Mouse (Mus musculus) liver, embryonic 12.5 days (tissue): ENCODE measurements around the gene Ugt1a8. TPM values are rescaled to one million over a fixed set of nuclear protein-coding genes. Genes with fewer than 3 reads are reported as not detected.
"Not testable (repeated sequence)": the region's sequence is repeated elsewhere in the genome, so short reads cannot be mapped to it uniquely, and the experiment has no call there.

ENCODE experiments used
- ATAC-seq: fragments of 200-750 bp; cut with Nextera tagmentation; 2 replicates; pipeline ENCODE4 v1.8.0; 2017; ENCODE audit warnings: moderate number of reproducible peaks, mild to moderate bottlenecking, moderate library complexity
- H3K27ac ChIP-seq: fragments of 300-500 bp; sonication (generic); 2 replicates; pipeline ENCODE4 v1.5.1; 2016; ENCODE audit warnings: mild to moderate bottlenecking
- H3K27me3 ChIP-seq: fragments of 300-500 bp; sonication (generic); replicated peaks from 2 replicates; pipeline ENCODE4 v1.6.1; 2016; ENCODE audit warnings: mild to moderate bottlenecking, moderate library complexity
- H3K36me3 ChIP-seq: fragments of 300-500 bp; sonication (generic); 2 replicates; pipeline ENCODE4 v1.6.1; 2016; ENCODE audit warnings: mild to moderate bottlenecking, moderate library complexity
- H3K4me1 ChIP-seq: fragments of 300-500 bp; sonication (generic); 2 replicates; pipeline ENCODE4 v1.6.1; 2016
- H3K4me2 ChIP-seq: fragments of 300-500 bp; sonication (generic); 2 replicates; pipeline ENCODE4 v1.6.1; 2016; ENCODE audit warnings: mild to moderate bottlenecking, moderate library complexity
- H3K4me3 ChIP-seq: fragments of 300-500 bp; sonication (generic); 2 replicates; pipeline ENCODE4 v1.5.1; 2016; ENCODE audit warnings: mild to moderate bottlenecking, moderate library complexity
- H3K9ac ChIP-seq: fragments of 300-500 bp; sonication (generic); 2 replicates; pipeline ENCODE4 v1.6.1; 2016; ENCODE audit warnings: mild to moderate bottlenecking, moderate library complexity
- H3K9me3 ChIP-seq: fragments of 300-500 bp; sonication (generic); replicated peaks from 2 replicates; pipeline ENCODE4 v1.6.1; 2016; ENCODE audit warnings: mild to moderate bottlenecking, moderate library complexity
- WGBS: fragments of 180-500 bp; shearing (Covaris S2); methylation state at CpG from one replicate; pipeline ENCODE4 v1.1.7; 2016; ENCODE audit not compliant: insufficient replicate concordance; 5-methylcytosine and 5-hydroxymethylcytosine counted together
- polyA plus RNA-seq: library from polyadenylated mRNA; unstranded; fragments of >200 nt; fragmentation: Nextera tagmentation; extraction: Ambion mirVana; gene quantifications from 2 replicates; pipeline ENCODE4 v1.2.1, GENCODE M21; 2016

Gene Ugt1a8
- polyA plus RNA-seq, 1 experiment from 2014 or later: not detected

DNA sequence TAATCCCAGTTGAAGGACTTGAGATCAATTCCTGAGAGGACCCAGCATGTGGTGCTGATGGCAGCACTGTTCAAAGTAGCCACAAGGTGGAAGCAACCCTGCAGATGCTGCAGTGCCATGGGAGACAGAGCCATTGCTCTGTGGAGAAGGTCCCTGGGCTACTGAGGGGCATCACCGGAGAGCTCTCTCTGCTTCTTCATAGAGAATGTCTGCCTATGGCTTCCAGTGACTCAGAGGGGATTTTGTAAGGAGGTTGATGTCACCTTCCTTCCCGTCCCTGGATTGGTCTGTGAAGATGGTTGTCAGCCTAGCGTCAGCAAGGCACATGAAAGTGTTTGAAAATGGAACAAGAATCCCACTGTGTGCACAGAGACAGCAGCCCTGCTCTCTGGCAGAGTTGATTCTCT is 6.7 kb downstream of the Ugt1a8 start:
- not testable (repeated sequence) for ATAC-seq, H3K9me3 ChIP-seq, H3K4me3 ChIP-seq, H3K4me1 ChIP-seq, H3K9ac ChIP-seq, H3K4me2 ChIP-seq, H3K27me3 ChIP-seq, H3K36me3 ChIP-seq
- 42% methylated on average over 3 of the region's 3 CpGs for WGBS
- H3K27ac ChIP-seq: peak overlapping the region; percentile 51; the same call in 1 of the 2 replicates

DNA sequence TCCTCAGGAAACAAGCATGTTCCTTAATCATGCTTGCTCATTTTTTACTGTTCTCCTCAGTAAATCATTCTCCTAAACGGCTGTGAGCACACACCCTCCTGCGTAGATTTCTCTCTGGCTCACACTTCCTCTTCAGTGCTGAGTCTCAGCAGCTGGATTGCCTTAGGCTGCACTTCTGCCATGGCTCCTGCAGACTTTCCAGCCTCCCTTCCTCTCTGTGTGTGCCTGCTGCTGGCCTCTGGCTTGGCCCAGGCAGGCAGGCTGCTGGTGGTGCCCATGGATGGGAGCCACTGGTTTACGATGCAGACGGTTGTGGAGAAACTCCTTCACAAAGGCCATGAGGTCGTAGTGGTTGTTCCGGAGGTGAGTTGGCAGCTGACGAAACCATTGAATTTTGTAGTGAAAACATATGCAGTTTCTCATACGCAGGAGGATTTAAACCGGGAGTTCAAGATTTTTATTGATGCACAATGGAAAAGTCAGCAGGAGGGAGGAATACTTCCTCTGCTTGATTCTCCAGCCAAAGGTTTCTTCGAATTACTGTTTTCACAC is 7.4 kb downstream of the Ugt1a8 start, which contains the start of gene Ugt1a7c:
Gene Ugt1a7c (plus strand): TSS at position 122 of the 552 bp plus-strand sequence.
- no peaks in the 10 kb centered on the region for H3K27me3 ChIP-seq
- WGBS: 46% methylated on average over 10 of the region's 10 CpGs
- ATAC-seq: no peak
- H3K9me3 ChIP-seq: no peaks in the 10 kb centered on the region
- H3K36me3 ChIP-seq: no peaks in the 10 kb centered on the region
- no peak within 1 kb of the TSS for H3K9ac ChIP-seq
- no peak within 1 kb of the TSS for H3K4me2 ChIP-seq
- H3K4me3 ChIP-seq: no peak within 1 kb of the TSS
- H3K27ac ChIP-seq: peak within 1 kb of the TSS; percentile 51; the same call in 1 of the 2 replicates
- H3K4me1 ChIP-seq: no peaks in the 10 kb centered on the region

DNA sequence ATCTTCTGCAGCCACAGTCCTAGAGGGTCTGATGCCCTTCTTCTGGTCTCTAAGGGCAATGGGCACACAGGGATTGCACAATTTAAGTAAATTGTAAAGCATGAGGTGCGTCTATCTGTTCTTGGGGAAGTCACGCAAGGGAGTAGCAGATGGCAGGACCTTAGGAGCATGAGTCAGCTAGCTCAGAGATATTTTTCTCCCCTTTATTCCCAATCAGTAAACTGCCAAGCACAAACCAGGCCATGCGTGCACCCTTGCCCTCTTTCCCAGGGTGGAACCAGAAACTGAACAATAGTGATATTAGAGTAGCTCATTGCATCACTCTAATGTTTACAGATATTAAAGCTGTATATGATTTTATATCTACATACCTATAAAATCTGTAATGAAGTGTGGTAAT is 10.9 kb downstream of the Ugt1a8 start:
- H3K27me3 ChIP-seq, ATAC-seq, H3K9ac ChIP-seq, H3K27ac ChIP-seq, H3K4me3 ChIP-seq, H3K4me1 ChIP-seq, H3K36me3 ChIP-seq, H3K9me3 ChIP-seq, H3K4me2 ChIP-seq: not testable (repeated sequence)
- 49% methylated on average over 3 of the region's 3 CpGs for WGBS

DNA sequence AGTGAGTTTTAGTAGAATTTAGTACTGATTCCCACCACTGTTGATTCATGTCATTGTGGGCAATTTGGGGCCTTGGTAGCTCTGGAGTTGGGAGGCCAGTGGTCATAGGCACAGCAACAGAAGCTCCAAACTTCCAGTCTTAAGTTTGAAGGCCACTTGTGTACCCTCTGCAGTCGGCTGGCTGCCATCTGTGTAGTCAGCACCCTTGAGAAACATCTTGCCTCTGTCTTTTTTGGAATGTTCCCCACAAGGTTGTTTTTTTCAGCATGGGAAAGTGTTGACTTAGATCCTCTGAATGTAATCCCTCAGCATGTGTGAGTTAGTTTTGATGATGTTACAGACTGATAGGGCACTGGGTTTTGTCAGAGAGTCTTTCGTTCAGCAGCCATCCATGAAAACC is 12.1 kb downstream of the Ugt1a8 start:
- not testable (repeated sequence) for H3K4me1 ChIP-seq, ATAC-seq, H3K9me3 ChIP-seq, H3K4me3 ChIP-seq, H3K36me3 ChIP-seq, H3K4me2 ChIP-seq, H3K27ac ChIP-seq, H3K27me3 ChIP-seq, H3K9ac ChIP-seq
- 61% methylated on average over 2 of the region's 2 CpGs for WGBS

DNA sequence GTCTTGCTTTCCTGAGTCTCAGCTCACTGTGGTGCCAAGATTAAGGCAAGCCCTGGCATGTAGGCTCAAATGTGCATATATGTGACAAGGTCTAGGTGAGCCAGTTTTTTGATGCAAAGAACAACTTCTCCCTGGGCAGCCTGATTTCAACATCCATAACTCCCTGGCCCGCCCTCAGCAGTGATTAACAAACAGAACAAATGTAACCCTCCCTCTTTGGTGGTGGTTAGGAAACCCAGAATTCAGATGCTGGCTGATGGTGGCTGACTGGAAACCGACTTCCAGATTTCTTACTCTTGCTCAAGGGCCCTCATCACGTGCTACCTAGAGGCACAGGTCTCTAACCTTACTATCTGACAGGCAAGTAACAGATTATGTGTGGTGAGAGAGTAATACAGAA is 15.4 kb downstream of the Ugt1a8 start, which contains the start of gene Ugt1a6b:
Gene Ugt1a6b (plus strand): TSS at position 234 of the 400 bp plus-strand sequence.
- not testable (repeated sequence) for H3K4me3 ChIP-seq, H3K4me2 ChIP-seq, H3K4me1 ChIP-seq, H3K36me3 ChIP-seq, H3K27me3 ChIP-seq, H3K27ac ChIP-seq, H3K9ac ChIP-seq, ATAC-seq, H3K9me3 ChIP-seq
- WGBS: 13% methylated on average over 3 of the region's 3 CpGs

DNA sequence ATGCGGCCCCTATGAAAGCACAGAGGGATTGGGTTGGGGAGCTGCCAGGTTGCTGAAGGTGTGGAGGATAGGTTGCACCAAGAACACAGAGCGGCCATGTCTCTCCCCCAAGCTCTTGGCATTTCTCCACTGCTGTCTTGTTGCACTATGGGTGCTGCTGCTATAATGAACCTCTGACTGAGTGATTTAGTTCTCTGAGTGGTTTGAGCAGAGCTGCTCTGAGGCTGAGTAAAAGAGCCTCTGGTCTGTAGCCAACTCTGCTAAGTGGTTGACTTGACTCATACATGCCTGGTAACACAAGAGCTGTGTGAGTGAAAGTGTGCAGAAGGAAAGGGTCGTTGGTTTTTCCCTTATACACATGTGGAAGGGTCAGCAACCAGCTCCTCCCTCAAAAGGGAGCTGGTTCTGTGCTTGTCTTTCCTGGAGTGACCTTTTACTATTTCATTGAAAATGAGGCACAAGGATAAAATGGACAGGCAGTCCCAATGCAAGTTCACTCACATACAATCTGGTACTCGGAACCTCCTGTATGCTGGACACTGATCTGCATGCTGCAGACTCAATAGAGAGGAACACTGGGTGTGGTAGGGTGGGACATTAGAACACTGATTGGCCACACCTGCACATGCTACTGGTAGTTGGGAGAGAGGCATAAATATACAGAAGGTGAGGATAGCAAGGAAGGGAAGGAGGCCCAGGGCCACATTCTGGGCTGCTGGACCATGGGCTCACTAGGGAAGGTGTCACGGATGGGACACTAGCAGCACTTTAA is 16.3 kb downstream of the Ugt1a8 start:
- H3K4me3 ChIP-seq, H3K4me2 ChIP-seq, ATAC-seq, H3K9me3 ChIP-seq, H3K9ac ChIP-seq, H3K36me3 ChIP-seq, H3K27ac ChIP-seq, H3K27me3 ChIP-seq: not testable (repeated sequence)
- H3K4me1 ChIP-seq: peaks cover 10% of the 10 kb centered on the region; the same call in 1 of the 2 replicates
- 64% methylated on average over 5 of the region's 5 CpGs for WGBS

DNA sequence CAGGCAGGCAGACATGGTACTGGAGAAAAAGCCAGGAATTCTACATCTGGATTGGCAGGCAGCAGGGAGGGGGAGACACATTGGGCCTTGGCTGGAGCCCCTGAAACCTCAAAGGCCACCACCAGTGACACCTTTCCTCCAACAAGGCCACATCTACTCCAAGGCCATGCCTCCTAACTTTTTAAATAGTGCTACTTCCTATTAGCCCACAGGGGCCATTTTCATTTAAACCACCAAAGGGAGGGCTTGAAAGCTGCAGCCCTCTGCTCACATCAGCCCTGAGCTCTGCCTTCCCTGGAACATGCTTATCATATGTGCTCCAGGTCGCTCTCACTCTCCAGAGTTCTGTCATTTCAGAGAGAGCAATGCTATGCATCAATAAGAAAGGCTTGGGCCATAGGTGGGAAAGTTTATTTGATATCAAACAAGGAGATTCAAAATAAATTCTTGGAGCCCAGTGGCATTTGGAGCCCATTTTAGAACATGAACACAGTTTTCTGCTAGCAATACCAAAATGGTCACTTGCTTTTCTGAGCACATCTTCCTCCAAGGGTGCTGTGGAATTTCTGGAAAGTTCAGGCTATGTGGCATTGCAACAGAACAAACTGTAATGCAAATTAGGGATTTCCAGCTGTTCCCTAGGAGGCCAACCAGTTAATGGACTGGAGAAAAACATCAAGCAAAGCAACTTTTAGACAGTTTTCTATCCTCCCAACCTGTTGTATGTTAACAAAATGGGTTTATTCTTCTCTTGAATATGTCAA is 17.2 kb downstream of the Ugt1a8 start:
- H3K4me3 ChIP-seq: no peak overlapping the region
- no peaks in the 10 kb centered on the region for H3K9me3 ChIP-seq
- ATAC-seq: no peak
- no peak overlapping the region for H3K9ac ChIP-seq
- WGBS: 55% methylated on average over 1 of the region's 1 CpGs
- H3K27ac ChIP-seq: no peak overlapping the region
- peaks cover 13% of the 10 kb centered on the region for H3K4me1 ChIP-seq
- no peak overlapping the region for H3K4me2 ChIP-seq
- H3K27me3 ChIP-seq: 0 out of 2 replicates have a peak, but pooled peaks cover 8% of the 10 kb centered on the region
- H3K36me3 ChIP-seq: no peaks in the 10 kb centered on the region

DNA sequence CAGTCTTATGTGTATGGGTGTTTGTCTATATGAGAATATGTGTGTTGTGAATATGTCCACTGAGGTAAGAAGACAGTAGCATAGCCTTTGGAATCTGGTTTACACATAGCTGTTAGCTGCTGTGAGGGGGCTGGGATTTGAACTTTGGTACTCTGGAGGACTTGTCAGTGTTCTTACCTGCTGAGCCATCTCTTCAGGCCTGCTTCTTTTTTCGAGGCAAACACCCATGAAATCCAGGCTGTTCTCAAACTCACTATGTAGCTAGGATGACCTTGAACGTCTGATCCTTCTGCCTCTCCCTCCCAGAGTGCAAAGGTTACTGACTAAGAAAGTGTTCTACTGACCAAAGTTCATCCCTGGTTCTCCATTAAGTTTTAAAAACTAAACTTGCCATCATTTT is 18.0 kb downstream of the Ugt1a8 start:
- no peak overlapping the region for H3K4me2 ChIP-seq
- peaks cover 13% of the 10 kb centered on the region for H3K4me1 ChIP-seq
- no peak for ATAC-seq
- no peak overlapping the region for H3K27ac ChIP-seq
- no peaks in the 10 kb centered on the region for H3K9me3 ChIP-seq
- WGBS: 43% methylated on average over 2 of the region's 2 CpGs
- H3K9ac ChIP-seq: no peak overlapping the region
- H3K27me3 ChIP-seq: 0 out of 2 replicates have a peak, but pooled peaks cover 8% of the 10 kb centered on the region
- H3K36me3 ChIP-seq: no peaks in the 10 kb centered on the region
- no peak overlapping the region for H3K4me3 ChIP-seq

DNA sequence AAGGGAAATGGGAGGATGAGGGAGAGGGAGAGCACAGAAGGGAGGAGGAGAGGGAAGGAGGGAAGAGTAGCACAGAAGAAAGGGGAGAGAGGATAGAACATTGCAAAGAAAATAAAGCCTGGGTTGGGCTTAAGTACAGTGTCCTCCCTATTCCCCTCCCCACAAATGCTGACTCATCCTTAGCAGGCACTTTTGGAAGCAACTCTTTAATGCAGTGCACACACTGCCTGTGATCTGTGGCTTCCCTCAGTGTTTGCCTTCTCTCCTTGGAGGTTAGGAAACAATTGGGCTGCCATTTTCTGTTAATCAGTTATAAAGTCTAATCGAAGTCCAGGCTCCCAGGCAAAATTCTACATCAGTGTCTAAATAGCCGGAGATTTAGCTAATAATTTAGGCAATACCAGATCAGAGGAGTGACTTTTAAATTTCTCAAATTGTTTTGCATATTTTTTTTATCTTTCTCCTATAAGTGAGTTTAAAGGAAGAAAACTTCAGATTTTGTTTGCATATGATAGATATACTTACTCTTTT is 21.5 kb downstream of the Ugt1a8 start:
- H3K4me2 ChIP-seq, H3K36me3 ChIP-seq, H3K9me3 ChIP-seq, H3K9ac ChIP-seq, H3K27me3 ChIP-seq, H3K4me3 ChIP-seq: not testable (repeated sequence)
- peaks cover 13% of the 10 kb centered on the region for H3K4me1 ChIP-seq
- H3K27ac ChIP-seq: 0 out of 2 replicates have a peak overlapping the region, but pooled peaks have one; percentile 48
- ATAC-seq: peak; percentile 99
- 44% methylated on average over 2 of the region's 2 CpGs for WGBS

DNA sequence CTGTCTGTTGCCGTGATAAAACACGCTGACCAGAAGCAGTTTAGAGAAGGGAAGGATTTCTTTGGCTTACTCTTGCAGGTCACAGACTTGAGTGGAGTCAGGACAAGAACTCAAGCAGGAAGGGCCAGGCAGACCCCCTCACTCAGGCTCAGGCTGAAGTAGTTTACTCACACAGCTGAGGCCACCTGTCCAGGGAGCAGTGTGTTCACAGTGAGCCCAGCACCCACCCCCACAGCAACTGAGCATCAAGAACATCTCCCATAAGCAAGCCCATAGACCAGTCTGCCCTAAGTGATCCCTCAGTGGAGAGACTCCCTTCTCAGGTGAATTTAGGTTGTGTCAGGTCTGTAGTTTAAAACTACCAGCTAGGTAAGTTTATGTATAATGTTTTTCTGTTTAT is 22.0 kb downstream of the Ugt1a8 start:
- WGBS: 45% methylated on average over 2 of the region's 2 CpGs
- ATAC-seq: peak; percentile 30; the same call in 1 of the 2 replicates
- not testable (repeated sequence) for H3K27me3 ChIP-seq, H3K4me2 ChIP-seq, H3K4me3 ChIP-seq, H3K36me3 ChIP-seq, H3K9me3 ChIP-seq, H3K9ac ChIP-seq
- peaks cover 13% of the 10 kb centered on the region for H3K4me1 ChIP-seq
- H3K27ac ChIP-seq: peak overlapping the region; percentile 48; the same call in 1 of the 2 replicates

DNA sequence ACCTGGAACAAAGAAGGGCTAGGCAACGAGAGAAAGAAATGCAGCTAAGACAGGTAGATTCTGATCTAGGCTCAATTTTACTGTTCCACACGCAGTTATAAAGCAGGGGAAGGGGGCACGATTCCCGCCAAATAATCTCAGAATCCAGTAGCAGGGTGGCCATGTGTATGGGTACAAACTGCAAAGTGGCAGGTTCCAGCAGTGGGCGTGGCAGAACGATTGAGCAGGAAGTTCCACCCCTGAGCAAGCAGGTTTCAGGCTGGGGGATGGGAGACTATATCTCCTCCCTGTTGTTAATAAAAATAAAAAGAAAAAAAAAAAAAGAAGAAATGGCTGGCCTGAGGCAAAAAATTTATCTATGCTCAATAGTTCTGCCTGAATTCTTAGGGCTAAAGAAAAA is 25.2 kb downstream of the Ugt1a8 start:
- ATAC-seq, H3K27me3 ChIP-seq, H3K27ac ChIP-seq, H3K36me3 ChIP-seq, H3K9me3 ChIP-seq, H3K4me1 ChIP-seq, H3K9ac ChIP-seq, H3K4me2 ChIP-seq, H3K4me3 ChIP-seq: not testable (repeated sequence)
- 68% methylated on average over 6 of the region's 6 CpGs for WGBS

DNA sequence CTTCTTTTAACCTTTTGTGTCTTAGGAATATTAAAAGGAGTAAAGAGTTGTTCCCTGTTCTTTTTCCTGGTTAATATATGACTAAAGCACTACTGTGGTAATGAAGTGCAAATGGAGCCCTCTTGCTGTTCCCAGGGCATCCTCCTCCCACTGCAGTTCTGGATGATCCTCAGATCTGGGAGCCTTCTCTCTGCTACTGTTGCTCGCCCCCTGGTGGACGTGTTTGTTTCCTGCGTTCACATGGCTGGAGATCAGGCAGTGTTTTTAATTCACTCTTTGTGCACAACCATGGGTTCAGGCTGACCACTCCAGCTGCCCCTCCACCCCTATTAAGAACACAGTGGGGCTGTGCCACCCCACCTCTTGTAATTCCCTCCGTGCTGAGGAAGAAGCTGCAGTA is 32.9 kb downstream of the Ugt1a8 start:
- H3K4me1 ChIP-seq, H3K4me3 ChIP-seq, H3K27me3 ChIP-seq, H3K9ac ChIP-seq, H3K4me2 ChIP-seq, H3K9me3 ChIP-seq, H3K27ac ChIP-seq, H3K36me3 ChIP-seq: not testable (repeated sequence)
- 6% methylated on average over 4 of the region's 4 CpGs for WGBS
- ATAC-seq: 0 out of 2 replicates have a peak, but pooled peaks have one; percentile 37
